Mouse (Mus musculus): ENCODE data around the gene Strbp. TPM values are rescaled to one million over a fixed set of nuclear protein-coding genes. Genes with fewer than 3 reads are reported as not detected.
A peak's percentile ranks its signal among the peaks of the same experiment; 100 is the strongest.

The Strbp gene
- polyA plus RNA-seq, 1 experiment from 2014 or later = 16.2 TPM

- H3K36me3 ChIP-seq = no peaks in the 10 kb centered on the region
- no peak for DNase-seq
- WGBS (ENCODE audit: insufficient replicate concordance) = 51% methylated on average over 5 of the region's 5 CpGs
- H3K4me3 ChIP-seq (replicated peaks) = no peak overlapping the region
- no peaks in the 10 kb centered on the region for H3K27me3 ChIP-seq
- no peak overlapping the region for H3K4me2 ChIP-seq
- no peak overlapping the region for H3K9ac ChIP-seq
- ATAC-seq (ENCODE audit: low read depth) = no peak
- H3K4me1 ChIP-seq (replicated peaks) = peaks cover 16% of the 10 kb centered on the region
- H3K27ac ChIP-seq = no peak overlapping the region
- H3K9me3 ChIP-seq (replicated peaks) = no peaks in the 10 kb centered on the region
Measured at GRCm38 (mm10) chr2:37731241-37731801, 27.7 kb upstream of the Strbp start.

GRCm38 (mm10) chr2:37724231-37724630 lies 20.6 kb upstream of the Strbp start:
- no peak overlapping the region for H3K9ac ChIP-seq
- no peaks in the 10 kb centered on the region for H3K36me3 ChIP-seq
- H3K4me2 ChIP-seq = no peak overlapping the region
- H3K27me3 ChIP-seq = no peaks in the 10 kb centered on the region
- ATAC-seq (ENCODE audit: low read depth) (no peak), DNase-seq (no peak)
- H3K9me3 ChIP-seq (replicated peaks) = no peaks in the 10 kb centered on the region
- no peak overlapping the region for H3K27ac ChIP-seq
- H3K4me1 ChIP-seq (replicated peaks) = no peaks in the 10 kb centered on the region
- 73% methylated on average over 4 of the region's 4 CpGs for WGBS (ENCODE audit: insufficient replicate concordance)
- no peak overlapping the region for H3K4me3 ChIP-seq (replicated peaks)

- ATAC-seq (ENCODE audit: low read depth) (no peak), DNase-seq (no peak)
- no peak overlapping the region for H3K4me2 ChIP-seq
- 68% methylated on average over 11 of the region's 11 CpGs for WGBS (ENCODE audit: insufficient replicate concordance)
- no peaks in the 10 kb centered on the region for H3K27me3 ChIP-seq
- no peak overlapping the region for H3K4me3 ChIP-seq (replicated peaks)
- no peaks in the 10 kb centered on the region for H3K36me3 ChIP-seq
- no peaks in the 10 kb centered on the region for H3K9me3 ChIP-seq (replicated peaks)
- no peaks in the 10 kb centered on the region for H3K4me1 ChIP-seq (replicated peaks)
- no peak overlapping the region for H3K27ac ChIP-seq
- H3K9ac ChIP-seq = no peak overlapping the region
Measured at GRCm38 (mm10) chr2:37723501-37724090, 19.9 kb upstream of the Strbp start.

GRCm38 (mm10) chr2:37722674-37723465 lies 19.2 kb upstream of the Strbp start:
- H3K4me2 ChIP-seq = no peak overlapping the region
- H3K27me3 ChIP-seq = no peaks in the 10 kb centered on the region
- no peak overlapping the region for H3K4me3 ChIP-seq (replicated peaks)
- H3K9ac ChIP-seq = no peak overlapping the region
- no peaks in the 10 kb centered on the region for H3K9me3 ChIP-seq (replicated peaks)
- no peaks in the 10 kb centered on the region for H3K36me3 ChIP-seq
- no peak for DNase-seq
- H3K27ac ChIP-seq = no peak overlapping the region
- WGBS (ENCODE audit: insufficient replicate concordance) = 76% methylated on average over 14 of the region's 14 CpGs
- no peak for ATAC-seq (ENCODE audit: low read depth)
- no peaks in the 10 kb centered on the region for H3K4me1 ChIP-seq (replicated peaks)

GRCm38 (mm10) chr2:37716266-37716665 lies 12.6 kb upstream of the Strbp start:
- Histone ChIP-seq H3K9me3 (replicated peaks) (no peaks in the 10 kb centered on the region), H3K9ac (no peak overlapping the region), H3K4me3 (replicated peaks) (no peak overlapping the region), H3K36me3 (no peaks in the 10 kb centered on the region), H3K27me3 (0 out of 2 replicates have a peak, but pooled peaks cover under 1% of the 10 kb centered on the region), H3K27ac (no peak overlapping the region), H3K4me1 (replicated peaks) (no peaks in the 10 kb centered on the region), H3K4me2 (no peak overlapping the region)
- 56% methylated on average over 6 of the region's 6 CpGs for WGBS (ENCODE audit: insufficient replicate concordance)
- ATAC-seq (ENCODE audit: low read depth) = no peak
- no peak for DNase-seq

- ATAC-seq (ENCODE audit: low read depth) = no peak
Measured at GRCm38 (mm10) chr2:37715364-37715763, 11.7 kb upstream of the Strbp start.

GRCm38 (mm10) chr2:37713100-37713499 lies 9.4 kb upstream of the Strbp start:
- no peak overlapping the region for H3K4me2 ChIP-seq
- no peaks in the 10 kb centered on the region for H3K36me3 ChIP-seq
- H3K27me3 ChIP-seq = 0 out of 2 replicates have a peak, but pooled peaks cover 2% of the 10 kb centered on the region
- H3K9me3 ChIP-seq (replicated peaks) = no peaks in the 10 kb centered on the region
- no peaks in the 10 kb centered on the region for H3K4me1 ChIP-seq (replicated peaks)
- ATAC-seq (ENCODE audit: low read depth) (no peak), DNase-seq (no peak)
- no peak overlapping the region for H3K9ac ChIP-seq
- H3K4me3 ChIP-seq (replicated peaks) = no peak overlapping the region
- no peak overlapping the region for H3K27ac ChIP-seq
- WGBS (ENCODE audit: insufficient replicate concordance) = 63% methylated on average over 3 of the region's 3 CpGs

More at GRCm38 (mm10) chr2:37715364-37715763, 11.7 kb upstream of the Strbp start:
- Histone ChIP-seq H3K36me3 (no peaks in the 10 kb centered on the region), H3K4me3 (replicated peaks) (no peak overlapping the region), H3K9ac (no peak overlapping the region), H3K27me3 (0 out of 2 replicates have a peak, but pooled peaks cover 2% of the 10 kb centered on the region), H3K4me1 (replicated peaks) (no peaks in the 10 kb centered on the region), H3K9me3 (replicated peaks) (no peaks in the 10 kb centered on the region), H3K27ac (no peak overlapping the region), H3K4me2 (no peak overlapping the region)
- WGBS (ENCODE audit: insufficient replicate concordance) = 28% methylated on average over 3 of the region's 3 CpGs
- DNase-seq = no peak

GRCm38 (mm10) chr2:37708835-37709234 lies 5.2 kb upstream of the Strbp start:
- no peak overlapping the region for H3K4me2 ChIP-seq
- H3K27ac ChIP-seq = no peak overlapping the region
- 74% methylated on average over 3 of the region's 3 CpGs for WGBS (ENCODE audit: insufficient replicate concordance)
- H3K36me3 ChIP-seq = no peaks in the 10 kb centered on the region
- no peak overlapping the region for H3K4me3 ChIP-seq (replicated peaks)
- ATAC-seq (ENCODE audit: low read depth) (no peak), DNase-seq (no peak)
- H3K9ac ChIP-seq = no peak overlapping the region
- H3K27me3 ChIP-seq = peaks cover 10% of the 10 kb centered on the region; the same call in 1 of the 2 replicates
- H3K4me1 ChIP-seq (replicated peaks) = peaks cover 5% of the 10 kb centered on the region
- H3K9me3 ChIP-seq (replicated peaks) = no peaks in the 10 kb centered on the region

- Histone ChIP-seq H3K36me3 (no peaks in the 10 kb centered on the region), H3K27me3 (peaks cover 8% of the 10 kb centered on the region; the same call in 1 of the 2 replicates), H3K4me3 (replicated peaks) (peak overlapping the region; percentile 94), H3K4me2 (peak overlapping the region; percentile 99), H3K4me1 (replicated peaks) (peaks cover 26% of the 10 kb centered on the region), H3K27ac (no peak overlapping the region), H3K9ac (peak overlapping the region; percentile 93), H3K9me3 (replicated peaks) (no peaks in the 10 kb centered on the region)
- DNase-seq = no peak
- no peak for ATAC-seq (ENCODE audit: low read depth)
- 21% methylated on average over 4 of the region's 4 CpGs for WGBS (ENCODE audit: insufficient replicate concordance)
Measured at GRCm38 (mm10) chr2:37704141-37704760, 592 bp upstream of the Strbp start.

- peak; percentile 37 for DNase-seq
- H3K36me3 ChIP-seq = no peaks in the 10 kb centered on the region
- peak overlapping the region; percentile 94 for H3K4me3 ChIP-seq (replicated peaks)
- H3K27ac ChIP-seq = peak overlapping the region; percentile 79
- H3K27me3 ChIP-seq = peaks cover 8% of the 10 kb centered on the region; the same call in 1 of the 2 replicates
- H3K4me2 ChIP-seq = peak overlapping the region; percentile 99
- ATAC-seq (ENCODE audit: low read depth) = peak; percentile 43
- WGBS (ENCODE audit: insufficient replicate concordance) = under 1% methylated on average over 70 of the region's 70 CpGs
- H3K9ac ChIP-seq = peak overlapping the region; percentile 93
- H3K4me1 ChIP-seq (replicated peaks) = peaks cover 26% of the 10 kb centered on the region
- H3K9me3 ChIP-seq (replicated peaks) = no peaks in the 10 kb centered on the region
Measured at GRCm38 (mm10) chr2:37702301-37703172, 1.1 kb downstream of the Strbp start.

Measured in liver, embryonic 13.5 days (tissue).